Mouse (Mus musculus) telencephalon, adult 2 months (tissue): ENCODE data around the gene Adamts17.

Experiments
- DNase-seq: peaks from one replicate; pipeline ENCODE4 v3.0.0-alpha.2; 2011; ENCODE audit warnings: low read depth, low spot score

Adamts17 gene

GRCm38 (mm10) chr7:67183786-67184185, 344.3 kb downstream of the Adamts17 start:
- no peak for DNase-seq

GRCm38 (mm10) chr7:67199412-67199811, 359.9 kb downstream of the Adamts17 start:
- DNase-seq, result no peak
